Mouse (Mus musculus): Measurements from ENCODE around the gene Jup.

The Jup gene

DNA sequence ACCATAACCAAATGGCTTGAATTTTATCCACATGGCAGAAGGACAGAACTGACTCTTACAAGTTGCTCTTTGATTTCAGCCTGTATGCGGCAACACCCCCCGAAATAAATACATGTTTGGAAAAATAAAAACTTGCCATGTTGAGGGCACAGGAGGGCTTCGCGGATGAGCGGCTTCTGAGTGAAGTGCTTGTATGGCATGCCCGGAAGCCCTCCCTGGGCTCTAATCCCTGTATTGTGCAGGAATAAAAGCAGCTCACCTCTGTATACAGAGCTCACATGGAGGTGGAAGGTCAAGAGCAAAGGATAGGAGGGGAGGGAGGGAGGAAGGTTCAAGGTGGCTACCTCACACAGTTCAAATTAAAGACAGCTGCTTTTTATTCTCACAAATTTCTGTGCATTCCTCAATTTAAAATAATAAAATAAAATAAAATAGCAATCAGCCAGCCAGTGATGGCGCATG is 5.6 kb downstream of the Jup start:
- DNase-seq (ENCODE audit: extremely low read depth, insufficient read length, low spot score), result no peak

DNA sequence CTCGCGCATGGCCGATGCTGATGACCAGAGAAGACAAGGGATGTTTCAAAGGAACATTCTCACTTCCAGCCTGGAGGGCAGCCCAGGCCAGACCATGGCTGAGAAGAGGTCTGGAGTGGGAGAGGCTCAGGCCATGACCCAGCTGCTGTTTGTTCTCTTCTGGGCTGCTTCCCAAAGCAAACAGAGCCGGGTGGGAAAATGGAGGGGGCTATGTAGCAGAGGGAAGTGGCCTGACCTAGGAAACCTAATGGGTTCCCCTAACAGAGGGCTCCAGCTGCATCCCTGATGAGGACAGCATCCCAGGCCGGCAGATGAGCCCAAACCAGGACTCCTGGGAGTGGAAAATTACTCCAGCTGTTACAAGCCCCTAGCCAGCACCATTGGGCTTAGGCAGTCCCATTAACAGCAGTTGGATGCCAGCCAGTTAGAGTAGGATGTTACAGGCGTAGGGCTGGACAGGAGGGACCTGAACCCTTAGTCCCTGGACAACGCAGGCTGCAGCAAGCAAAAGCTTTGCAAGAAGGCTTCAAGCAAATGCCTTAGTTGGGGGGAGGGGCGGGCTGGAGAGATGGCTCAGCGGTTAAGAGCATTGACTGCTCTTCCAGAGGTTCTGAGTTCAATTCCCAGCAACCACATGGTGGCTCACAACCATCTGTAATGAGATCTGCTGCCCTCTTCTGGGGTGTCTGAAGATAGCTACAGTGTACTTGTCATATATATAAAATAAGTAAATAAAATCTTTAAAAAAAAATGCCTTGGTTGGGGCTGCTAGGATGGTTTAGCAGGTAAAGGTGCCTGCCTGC is 6.3 kb downstream of the Jup start:
- peak; percentile 38 for DNase-seq (ENCODE audit: extremely low read depth, insufficient read length, low spot score)

DNA sequence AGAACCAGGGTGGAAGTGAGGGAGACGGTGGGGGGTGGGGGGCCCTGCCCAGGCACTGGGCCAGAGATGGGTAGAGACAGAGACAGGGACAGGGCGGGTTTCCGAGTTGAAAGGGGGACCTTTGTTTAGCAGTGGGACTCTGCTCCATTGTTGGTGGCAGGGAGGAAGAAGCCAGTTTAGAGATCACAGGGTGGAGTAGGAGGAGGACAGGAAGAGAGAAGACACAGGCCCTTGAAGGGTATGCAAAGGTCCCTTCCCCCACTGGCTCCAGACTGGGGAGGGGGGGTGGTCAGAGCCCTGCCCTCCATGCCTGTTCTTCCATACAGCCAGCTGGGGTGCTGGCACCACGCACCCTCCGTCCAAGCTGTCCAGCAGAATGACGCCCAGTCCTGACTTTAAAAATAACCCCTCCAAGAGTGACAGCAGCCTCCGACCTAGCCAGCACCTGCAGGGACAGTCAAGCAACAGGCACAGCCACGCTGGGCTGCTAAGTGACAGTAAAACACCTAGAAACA is 7.6 kb downstream of the Jup start:
- DNase-seq (ENCODE audit: extremely low read depth, insufficient read length, low spot score), result no peak

DNA sequence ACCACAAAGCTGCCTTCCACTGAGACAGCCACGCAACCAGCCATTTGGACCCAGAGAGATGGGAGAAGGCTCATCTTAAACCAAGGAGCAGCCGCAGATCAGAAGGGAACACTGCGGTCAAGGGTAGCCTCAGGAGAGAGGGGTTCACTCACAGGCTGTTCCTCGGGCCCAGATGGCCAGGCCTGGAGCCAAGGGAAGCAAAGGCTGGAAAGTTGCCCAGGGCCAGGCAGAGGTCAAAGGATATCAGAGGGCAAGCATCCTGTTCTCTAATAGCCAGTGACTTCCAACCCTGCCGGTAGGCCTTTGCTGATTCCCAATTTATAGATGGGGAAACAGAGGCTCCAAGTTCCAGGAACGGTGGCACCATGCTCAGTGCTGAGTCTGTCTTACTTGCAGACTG is 9.0 kb downstream of the Jup start:
- DNase-seq (ENCODE audit: extremely low read depth, insufficient read length, low spot score), result no peak

DNA sequence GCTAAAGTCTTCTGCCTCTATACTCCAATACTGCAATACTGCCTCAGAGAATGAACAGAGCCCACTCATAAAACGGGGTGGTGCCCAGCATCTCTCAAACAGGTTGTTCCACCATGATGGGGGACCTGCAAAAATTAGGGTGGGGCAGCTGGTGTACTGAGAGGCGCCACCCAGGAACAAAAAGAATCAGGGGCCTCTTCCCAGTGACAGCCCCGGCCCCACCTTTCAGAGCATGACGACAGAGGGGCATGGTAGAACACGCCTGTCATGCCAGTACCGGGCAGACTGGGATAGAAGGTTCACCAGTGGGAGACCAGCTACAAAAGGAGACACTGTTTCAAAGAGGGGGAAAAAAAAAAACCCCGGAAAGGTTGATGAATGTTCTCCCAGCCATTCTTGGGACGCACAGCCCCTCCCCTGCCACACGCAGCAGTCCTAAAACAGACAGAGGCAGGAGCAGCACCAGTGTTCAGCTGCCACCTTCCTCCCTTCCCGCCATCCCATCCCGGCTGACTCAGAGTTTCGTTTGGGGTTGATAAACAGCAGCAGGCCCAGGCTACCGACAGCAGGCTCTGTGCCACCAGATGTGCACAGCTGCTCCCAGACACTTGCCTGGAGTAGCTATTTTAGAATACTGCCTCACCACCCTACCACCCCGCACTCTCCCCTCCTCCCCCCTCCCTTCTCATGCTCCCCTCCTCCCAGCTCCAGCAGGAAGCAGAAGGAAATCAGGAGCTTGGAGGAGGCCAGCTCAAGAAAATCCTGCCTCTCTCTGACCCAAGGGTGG is 9.8 kb downstream of the Jup start:
- DNase-seq (ENCODE audit: extremely low read depth, insufficient read length, low spot score), result peak; percentile 46

DNA sequence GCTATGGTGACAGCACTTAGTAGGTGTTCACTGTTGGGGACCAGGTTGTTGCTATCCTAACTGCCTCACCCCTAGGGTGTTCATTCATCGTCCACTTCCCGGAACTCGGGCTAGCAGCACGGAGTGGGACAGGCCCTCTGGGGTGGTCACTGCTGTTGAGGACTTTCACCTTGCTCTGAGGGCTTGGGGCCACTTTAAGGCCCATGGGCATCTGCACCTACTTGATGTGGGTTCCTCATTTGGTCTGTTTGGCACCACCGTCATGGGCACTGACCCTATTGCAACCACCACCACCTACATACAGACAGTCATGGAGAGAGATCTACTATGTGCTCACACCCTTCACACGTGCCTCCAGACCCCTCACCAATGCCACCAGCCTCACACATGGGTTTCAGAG is 10.5 kb downstream of the Jup start:
- no peak for DNase-seq (ENCODE audit: extremely low read depth, insufficient read length, low spot score)

DNA sequence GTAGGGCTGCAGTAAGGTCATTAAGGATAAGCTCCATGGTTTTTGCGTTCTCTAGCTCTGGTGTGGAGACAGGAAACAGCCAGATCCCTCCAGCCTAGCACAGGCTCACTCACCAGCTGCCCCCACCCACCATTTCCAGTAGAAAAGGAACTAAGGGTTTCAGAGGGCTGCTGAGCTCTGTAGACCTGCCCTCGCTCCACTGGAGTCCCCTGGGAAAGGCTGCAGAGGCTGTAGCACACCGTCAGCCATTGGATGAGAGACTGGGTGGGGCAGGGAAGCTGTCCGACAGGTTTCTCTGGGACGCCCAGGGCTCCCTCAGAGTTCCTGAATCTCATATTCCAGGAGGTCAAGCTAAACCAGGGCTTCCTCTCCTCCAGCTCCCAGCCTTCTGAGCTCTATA is 11.0 kb downstream of the Jup start:
- DNase-seq (ENCODE audit: extremely low read depth, insufficient read length, low spot score), result no peak

DNA sequence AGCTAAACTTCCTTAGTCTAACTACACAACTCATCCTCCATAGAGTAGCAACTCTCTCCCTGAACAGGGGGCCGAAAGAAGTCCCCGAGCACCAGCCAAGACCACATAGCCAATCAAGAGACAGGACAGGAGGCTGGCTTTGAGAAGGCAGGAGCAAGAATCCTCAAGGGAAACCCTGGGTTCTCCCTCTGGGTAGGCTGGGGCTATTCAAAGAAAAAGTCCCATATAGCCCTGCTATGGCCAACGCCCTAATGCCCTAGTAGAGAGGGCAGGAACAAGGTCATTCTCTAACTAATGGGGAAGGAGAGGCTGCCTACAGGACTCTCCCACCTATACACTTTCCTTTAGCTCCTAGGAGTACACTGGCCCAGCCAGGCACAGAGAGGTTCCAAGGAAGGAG is 12.5 kb downstream of the Jup start:
- DNase-seq (ENCODE audit: extremely low read depth, insufficient read length, low spot score), result no peak

DNA sequence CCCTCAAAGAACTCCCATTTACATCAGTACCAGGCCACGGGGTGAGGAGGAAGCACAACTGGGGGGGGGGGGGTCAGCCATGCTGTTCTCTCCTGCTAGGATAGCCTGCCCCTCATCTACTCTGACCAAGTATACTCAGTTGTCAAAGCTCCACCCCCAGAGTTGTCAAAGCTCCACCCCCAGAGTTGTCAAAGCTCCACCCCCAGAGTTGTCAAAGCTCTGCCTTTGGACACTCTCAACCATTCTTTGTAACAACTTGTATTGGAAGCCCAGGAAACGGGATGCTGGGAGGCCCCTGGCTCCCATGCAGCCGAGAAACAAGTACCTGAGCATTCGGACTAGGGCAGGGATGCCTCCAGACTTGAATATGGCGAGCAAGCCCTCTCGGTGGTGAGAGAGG is 14.9 kb downstream of the Jup start:
- no peak for DNase-seq (ENCODE audit: extremely low read depth, insufficient read length, low spot score)

DNA sequence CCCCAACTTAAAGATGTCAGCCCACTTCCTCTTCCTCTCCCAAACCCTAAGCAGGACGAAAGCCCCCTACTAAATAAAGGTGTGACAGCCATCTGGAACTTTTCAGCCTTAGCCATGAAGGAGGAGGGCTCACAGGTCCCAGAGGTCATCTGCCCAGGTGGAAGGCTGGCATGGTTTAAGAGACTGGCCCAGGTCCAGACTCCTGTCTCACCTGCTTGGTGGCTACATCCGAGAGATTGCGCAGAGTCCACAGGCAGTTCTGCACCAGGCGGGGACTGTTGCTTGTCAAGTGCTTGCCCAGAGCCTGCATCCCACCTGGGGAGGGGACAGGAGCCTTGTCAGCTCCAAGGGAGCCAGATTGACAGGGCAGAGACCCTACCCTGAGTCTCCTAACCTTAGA is 18.3 kb downstream of the Jup start:
- no peak for DNase-seq (ENCODE audit: extremely low read depth, insufficient read length, low spot score)

DNA sequence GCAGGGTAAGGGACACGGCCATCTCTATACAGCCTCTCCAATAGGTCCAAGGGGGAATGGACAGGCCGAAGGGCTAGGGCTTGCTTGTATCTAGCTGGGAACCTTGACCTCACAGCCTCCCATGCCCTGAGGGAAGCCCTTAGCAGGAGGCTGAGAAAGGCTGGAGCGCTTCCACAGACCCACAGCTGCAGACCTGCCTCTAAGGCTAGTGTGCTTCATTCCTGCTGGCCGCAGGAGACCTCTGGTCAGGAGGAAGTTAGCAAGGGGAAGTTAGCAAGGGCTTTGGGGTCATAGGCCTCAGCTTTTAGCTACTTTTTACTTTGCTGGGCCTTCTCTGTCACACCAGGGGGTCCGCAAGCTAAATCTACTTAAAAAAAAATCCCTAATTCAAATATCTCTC is 19.1 kb downstream of the Jup start:
- DNase-seq (ENCODE audit: extremely low read depth, insufficient read length, low spot score), result no peak

DNA sequence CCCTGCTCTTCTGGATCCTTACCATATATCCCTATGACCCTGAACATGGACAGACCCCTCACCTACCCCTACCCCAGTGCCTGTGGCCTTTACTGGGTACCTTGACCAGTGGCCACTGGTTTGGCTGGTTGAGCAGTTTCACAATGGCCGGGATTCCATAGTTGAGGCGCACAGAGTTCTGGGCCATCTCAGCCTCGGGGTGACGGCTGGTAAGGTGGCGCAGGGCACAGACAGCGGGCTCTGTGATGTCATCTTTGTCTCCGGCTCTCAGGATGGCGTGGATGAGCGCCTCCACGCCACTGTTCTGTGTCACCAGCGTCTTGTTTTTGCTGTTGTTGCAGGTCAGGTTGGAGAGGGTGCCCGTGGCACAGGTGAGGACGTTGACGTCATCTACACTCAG is 19.6 kb downstream of the Jup start:
- no peak for DNase-seq (ENCODE audit: extremely low read depth, insufficient read length, low spot score)

DNA sequence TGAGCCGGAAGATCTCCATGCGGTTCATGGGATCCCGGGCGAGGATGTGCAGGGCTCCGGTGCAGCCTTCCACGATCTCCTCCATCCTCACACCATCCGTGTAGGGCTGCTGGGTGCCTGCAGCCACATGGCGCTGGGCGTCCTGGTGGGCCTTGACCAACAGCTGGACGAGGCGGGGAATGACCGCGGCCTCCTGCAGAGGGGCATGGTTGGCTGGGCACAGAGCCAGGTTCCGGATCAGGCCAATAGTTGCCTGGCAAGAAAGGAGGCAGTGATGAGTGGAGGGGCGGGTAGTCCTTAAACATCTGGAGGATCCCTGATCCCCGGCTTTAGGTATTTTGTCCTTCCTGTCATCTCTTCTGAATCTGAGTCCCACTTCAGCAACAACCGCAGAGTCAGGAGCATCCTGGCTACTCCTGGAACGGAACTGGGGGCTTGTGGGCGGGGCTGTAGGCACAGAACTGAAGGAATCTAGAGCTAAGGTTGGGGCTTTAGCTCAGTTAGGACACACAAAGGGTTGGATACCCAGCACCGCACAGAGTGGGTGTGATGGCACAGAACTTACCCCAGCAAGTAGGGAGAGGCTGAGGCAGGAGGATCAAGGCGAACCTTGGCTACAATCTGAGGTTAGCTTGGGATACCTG is 20.7 kb downstream of the Jup start:
- no peak for DNase-seq (ENCODE audit: extremely low read depth, insufficient read length, low spot score)

DNA sequence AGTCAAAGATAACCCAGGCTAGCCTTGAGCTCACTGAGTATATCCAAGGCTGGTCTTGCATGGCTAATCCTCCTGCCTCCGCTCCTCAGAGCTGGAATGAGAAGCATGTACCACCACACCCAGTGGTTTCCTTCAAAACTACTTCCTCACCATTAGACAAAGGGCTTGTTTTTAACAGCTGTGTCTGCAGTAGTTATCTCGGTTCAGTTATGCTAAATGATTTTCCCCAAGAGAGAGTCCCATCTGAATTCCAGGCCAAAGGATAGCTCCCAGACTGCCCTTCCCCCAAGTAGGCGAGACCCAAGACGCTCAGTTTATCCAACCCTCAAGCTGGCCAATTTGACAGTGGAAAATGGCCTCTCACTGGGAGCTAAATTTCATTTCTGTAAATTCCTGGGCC is 21.6 kb downstream of the Jup start:
- no peak for DNase-seq (ENCODE audit: extremely low read depth, insufficient read length, low spot score)

DNA sequence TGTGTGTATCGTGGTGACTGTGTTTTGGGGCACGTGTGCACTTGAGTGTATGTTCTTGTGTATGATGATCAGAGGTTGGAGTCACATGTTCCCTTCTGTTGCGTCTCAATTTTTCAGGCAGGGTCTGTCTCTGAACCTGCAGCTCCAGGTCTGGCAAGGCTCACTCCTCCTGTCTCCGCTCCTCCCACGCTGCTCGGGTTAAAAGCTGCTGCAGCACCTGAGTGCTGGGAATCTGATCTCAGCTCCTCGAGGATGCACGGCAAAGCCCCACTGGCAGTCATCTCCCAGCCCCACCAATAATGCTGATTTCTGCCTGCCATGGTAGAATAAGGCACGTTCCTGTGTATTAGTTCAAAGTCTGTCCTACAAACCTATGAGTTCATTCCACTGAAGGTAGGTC is 22.4 kb downstream of the Jup start:
- DNase-seq (ENCODE audit: extremely low read depth, insufficient read length, low spot score), result no peak

DNA sequence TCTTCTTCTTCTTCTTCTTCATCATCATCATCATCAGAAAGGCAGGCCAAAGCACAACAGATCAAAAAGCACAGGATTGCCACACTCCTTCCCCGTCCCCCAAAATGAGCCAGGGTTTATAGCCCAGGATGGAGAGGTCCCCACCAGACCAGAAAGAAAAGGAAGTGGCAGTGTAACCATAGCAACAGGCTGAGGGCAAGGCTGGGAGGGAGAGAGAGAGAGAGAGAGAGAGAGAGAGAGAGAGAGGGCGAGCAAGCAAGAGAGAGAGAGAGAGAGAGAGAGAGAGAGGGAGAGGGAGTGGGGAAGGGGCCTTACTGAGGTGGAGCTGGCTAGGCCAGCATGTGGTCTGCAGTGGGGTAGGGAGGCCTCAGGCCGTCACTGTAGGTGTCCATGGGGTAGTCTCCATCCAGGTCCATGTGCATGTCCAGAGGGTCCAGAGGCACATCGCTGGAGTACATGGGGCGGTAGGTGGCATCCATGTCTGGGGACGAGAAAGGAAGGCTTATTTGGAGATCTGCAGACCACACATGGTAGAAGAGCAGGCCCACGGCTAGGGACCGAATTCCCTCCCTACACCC is 25.5 kb downstream of the Jup start:
- DNase-seq (ENCODE audit: extremely low read depth, insufficient read length, low spot score), result no peak

DNA sequence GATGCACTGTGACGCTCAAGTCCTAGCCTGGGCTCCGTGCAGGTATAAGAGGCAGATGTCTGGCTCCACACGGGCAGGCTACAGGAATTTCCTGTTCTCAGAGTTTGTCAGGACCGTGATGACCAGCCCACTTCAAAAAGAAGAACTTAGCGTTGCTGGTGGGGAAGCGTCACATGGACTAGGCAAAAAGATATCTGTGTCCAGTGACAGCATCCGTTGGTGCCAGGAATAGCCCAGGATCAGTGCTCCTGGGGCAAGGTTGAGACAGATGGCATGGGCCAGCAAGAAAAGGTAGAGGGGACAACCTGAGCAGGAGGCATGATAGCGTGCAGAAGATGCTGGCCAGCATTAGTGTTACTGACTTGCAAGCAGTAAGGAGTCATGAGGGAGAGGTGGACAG is 27.7 kb downstream of the Jup start:
- DNase-seq (ENCODE audit: extremely low read depth, insufficient read length, low spot score), result no peak

DNA sequence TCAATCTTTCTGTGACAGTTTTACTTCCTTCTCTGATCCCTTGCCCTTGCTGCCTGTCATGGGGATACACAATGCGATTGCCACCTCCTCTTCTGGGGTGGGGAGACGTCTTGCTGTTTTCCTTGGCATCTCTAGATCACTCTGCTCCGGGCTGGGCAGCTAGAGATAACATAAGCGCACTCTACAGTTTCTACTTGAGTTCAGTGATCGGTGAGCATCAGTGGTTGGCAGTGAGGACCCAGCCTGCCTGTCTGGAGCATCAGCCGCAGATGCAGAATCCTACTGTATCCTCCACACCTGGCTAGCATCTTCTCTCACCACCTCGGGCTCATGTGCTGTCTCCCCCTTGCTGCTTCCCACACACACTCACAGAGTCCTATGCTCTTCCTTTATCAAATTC is 28.4 kb downstream of the Jup start:
- no peak for DNase-seq (ENCODE audit: extremely low read depth, insufficient read length, low spot score)

DNA sequence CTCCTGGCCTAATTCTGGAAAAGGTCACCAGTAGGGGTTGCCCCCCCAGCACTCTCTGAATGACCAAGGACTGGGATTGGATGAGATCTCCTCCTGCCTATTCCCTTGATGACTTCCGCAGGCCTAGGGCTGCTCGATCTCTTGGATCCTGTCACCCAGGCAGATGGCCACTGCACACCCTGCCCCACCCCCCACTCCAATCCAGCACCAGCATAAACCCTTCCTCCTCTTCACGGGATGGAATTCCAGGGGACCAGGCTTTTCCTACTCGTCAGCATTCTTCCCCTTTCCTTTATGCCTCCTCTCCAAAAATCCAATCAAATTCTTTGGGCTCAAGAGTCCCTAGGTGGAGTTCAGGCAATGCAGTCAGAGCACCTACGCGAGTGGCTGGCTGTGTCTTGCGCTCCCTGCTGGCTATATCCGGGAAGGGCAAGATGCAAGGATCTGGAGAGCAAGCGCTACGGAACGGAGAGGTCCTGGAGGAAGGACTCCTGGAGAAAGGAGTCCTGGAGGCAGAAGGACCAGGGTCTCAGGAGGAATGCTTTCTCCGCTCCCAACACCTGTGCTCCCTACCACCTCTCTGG is 34.5 kb downstream of the Jup start:
- peak; percentile 40 for DNase-seq (ENCODE audit: extremely low read depth, insufficient read length, low spot score)

DNA sequence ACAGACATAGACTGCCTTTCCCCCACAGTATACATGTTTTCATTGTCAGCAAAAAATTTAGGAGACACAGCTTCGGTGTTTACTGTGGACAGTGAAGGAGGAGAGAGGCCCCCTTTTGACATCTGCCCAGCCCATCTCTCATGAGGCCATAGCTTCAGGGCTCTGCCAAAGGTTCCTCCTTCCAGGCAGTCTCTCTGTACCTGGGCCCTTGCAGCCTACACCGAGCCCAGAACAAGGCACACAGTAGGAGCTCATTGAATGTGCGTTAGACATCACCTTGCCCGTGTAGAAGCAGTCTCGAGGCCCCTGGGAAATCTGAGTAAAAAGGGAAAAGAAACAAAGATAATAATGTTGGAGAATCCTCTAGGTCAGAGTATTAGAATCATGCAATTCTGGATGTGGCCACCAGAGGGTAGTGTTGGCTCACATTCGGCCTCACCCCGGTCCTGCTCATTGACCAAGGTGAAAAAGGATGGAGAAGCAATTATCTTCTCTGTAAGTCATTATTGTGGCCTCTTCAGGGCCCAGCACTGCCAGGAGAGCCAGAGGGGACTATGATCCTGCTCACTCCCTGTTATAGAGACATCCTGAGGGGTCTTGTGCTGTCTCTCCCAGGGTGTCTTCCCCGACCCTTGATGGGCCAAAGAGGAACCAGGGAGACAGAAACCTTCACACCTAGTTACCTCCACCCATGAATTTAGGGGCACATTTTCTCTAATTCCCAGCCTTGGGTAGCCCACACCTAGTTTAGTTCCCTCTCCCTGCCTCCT is 35.2 kb downstream of the Jup start:
- DNase-seq (ENCODE audit: extremely low read depth, insufficient read length, low spot score), result no peak
